ENCODE assay signal across 9 mouse cellular contexts in the genomic region with DNA sequence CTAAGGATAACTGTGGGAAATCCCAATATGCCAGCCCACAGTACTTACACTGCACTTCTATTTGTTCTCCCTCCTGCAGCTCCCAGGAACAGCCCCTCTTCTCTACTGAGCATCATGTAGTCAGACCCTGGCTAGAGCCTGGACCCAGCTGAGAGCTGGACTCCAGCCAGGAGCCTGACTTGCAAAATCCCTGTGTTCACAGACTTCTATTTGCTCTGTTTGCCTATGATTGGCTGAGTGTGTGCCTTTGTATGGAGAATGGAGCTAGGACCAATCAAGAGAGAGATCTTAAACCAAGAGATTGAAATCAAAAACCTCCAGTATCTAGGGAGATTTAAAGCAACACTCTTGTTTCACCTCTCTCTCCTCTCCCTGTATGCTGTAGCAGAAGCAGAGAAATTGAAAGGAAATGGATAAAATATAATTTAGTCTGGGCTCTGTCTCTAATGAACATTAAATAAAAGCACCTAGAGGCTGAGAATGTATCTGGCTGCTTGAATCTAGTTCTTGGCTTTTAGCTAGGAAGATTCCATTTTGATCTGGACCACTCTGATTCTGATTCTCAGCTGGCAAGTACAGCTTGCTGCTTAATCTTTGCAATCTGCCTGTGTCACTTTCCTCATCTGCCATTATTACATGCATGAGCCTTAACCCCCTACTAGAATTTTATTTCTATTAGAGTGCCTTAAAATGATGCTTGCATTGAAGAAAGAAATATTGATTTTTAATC.
DNase-seq lines count a peak whose midpoint lies in the region; ATAC-seq lines count a peak whose summit lies in the region.
"Had no signal": no experiment of that assay in that cellular context is flagged by ENCODE, and none has a peak within 500 bp of the region (broad histone marks: within the 10 kb centered on the region; RNA-seq: fewer than 3 reads in every experiment).

No protein-coding gene starts in this region.

- peak; percentile 99 for ATAC-seq in forebrain, embryonic 16.5 days
- ATAC-seq in heart, embryonic 11.5 days (replicated peaks; ENCODE audit: insufficient number of reproducible peaks, low FRiP score, low TSS enrichment) = no peak

- H3K9ac ChIP-seq in forebrain, embryonic 16.5 days (replicated peaks; ENCODE audit: low read depth, low read length) = no peak overlapping the region
- no peak overlapping the region for H3K9ac ChIP-seq in heart, embryonic 11.5 days (ENCODE audit: low read depth, low read length)
- H3K9ac ChIP-seq: liver, embryonic 13.5 days had no signal

- no peak overlapping the region for H3K4me3 ChIP-seq in forebrain, embryonic 16.5 days (replicated peaks; ENCODE audit: low read length)
- no peak overlapping the region for H3K4me3 ChIP-seq in heart, embryonic 11.5 days (ENCODE audit: low read depth, low read length)
- H3K4me3 ChIP-seq: liver, embryonic 13.5 days had no signal

- 0 out of 2 replicates have a peak, but pooled peaks cover 2% of the 10 kb centered on the region for H3K36me3 ChIP-seq in forebrain, embryonic 16.5 days (ENCODE audit: control insufficient read depth, insufficient read depth)
- no peaks in the 10 kb centered on the region for H3K36me3 ChIP-seq in heart, embryonic 11.5 days (ENCODE audit: control insufficient read depth, insufficient read depth, low read length)
- H3K36me3 ChIP-seq: liver, embryonic 13.5 days had no signal

- H3K4me2 ChIP-seq in forebrain, embryonic 16.5 days (ENCODE audit: low read length) = no peak overlapping the region
- no peak overlapping the region for H3K4me2 ChIP-seq in heart, embryonic 11.5 days
- H3K4me2 ChIP-seq: liver, embryonic 13.5 days had no signal

- H3K27me3 ChIP-seq in forebrain, embryonic 16.5 days (replicated peaks; ENCODE audit: control insufficient read depth, insufficient read depth, low read length) = no peaks in the 10 kb centered on the region
- H3K27me3 ChIP-seq in heart, embryonic 11.5 days (ENCODE audit: control insufficient read depth, insufficient read depth, low read length) = no peaks in the 10 kb centered on the region
- H3K27me3 ChIP-seq: liver, embryonic 13.5 days had no signal

- H3K9me3 ChIP-seq in forebrain, embryonic 16.5 days (ENCODE audit: control insufficient read depth, low read length) = no peaks in the 10 kb centered on the region
- no peaks in the 10 kb centered on the region; the same call in 1 of the 2 replicates for H3K9me3 ChIP-seq in heart, embryonic 11.5 days (replicated peaks; ENCODE audit: control insufficient read depth, low read length)
- H3K9me3 ChIP-seq: liver, embryonic 13.5 days had no signal

- DNase-seq in layer of hippocampus, adult 11-12 months (ENCODE audit: low spot score) = peak; percentile 23
- DNase-seq in layer of hippocampus, adult 9-10 months (ENCODE audit: low spot score) = no peak
- DNase-seq in cerebellum, adult 18-20 months = peak; percentile 38 to 43
- peak; percentile 2 for DNase-seq in mesoderm, embryonic 11.5 days (ENCODE audit: low read depth, low spot score)
- DNase-seq in yolk sac, embryonic 10.5 days (ENCODE audit: low spot score) = no peak
- no peak for DNase-seq in heart, adult 11 months
- DNase-seq: liver, embryonic 13.5 days had no signal

- no peaks in the 10 kb centered on the region; the same call in 1 of the 2 replicates for H3K4me1 ChIP-seq in forebrain, embryonic 16.5 days (replicated peaks; ENCODE audit: control insufficient read depth, insufficient read depth, low read length)
- H3K4me1 ChIP-seq in heart, embryonic 11.5 days (ENCODE audit: control insufficient read depth, insufficient read depth, low read length) = no peaks in the 10 kb centered on the region
- H3K4me1 ChIP-seq: liver, embryonic 13.5 days had no signal

- H3K27ac ChIP-seq in forebrain, embryonic 16.5 days (ENCODE audit: low read length) = peak overlapping the region; percentile 37; the same call in 1 of the 2 replicates
- H3K27ac ChIP-seq in heart, embryonic 11.5 days (ENCODE audit: low read depth, low read length) = no peak overlapping the region
- H3K27ac ChIP-seq: liver, embryonic 13.5 days had no signal

Comparison
In these comparisons a context has a peak if more than half of its experiments do, and no peak if none do; other contexts are left out.
1. DNase-seq: peak in layer of hippocampus, adult 11-12 months (single experiment), cerebellum, adult 18-20 months (2 of 2) and mesoderm, embryonic 11.5 days (single experiment); none in layer of hippocampus, adult 9-10 months (single experiment), yolk sac, embryonic 10.5 days (single experiment) and heart, adult 11 months (single experiment).